ENCODE assay signal across 10 mouse cellular contexts in the genomic region with DNA sequence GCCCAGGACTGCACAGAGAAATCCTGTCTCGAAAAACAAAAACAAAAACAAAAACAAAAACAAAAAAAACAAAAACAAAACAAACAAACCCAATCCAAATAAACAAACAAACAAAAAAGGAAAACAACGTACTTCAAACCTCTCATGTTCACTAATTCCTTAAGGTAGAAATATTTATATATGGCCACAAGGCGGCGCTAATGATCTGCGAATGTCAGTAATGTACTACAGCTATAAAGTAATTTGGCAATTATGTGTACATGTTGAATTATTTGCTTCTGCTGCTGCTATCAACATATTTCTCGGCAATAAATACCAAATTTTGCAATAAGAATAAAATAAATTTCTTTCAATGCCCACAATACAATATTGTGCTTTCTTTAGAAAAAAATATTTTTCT. TPM values are rescaled to one million over a fixed set of nuclear protein-coding genes. Genes with fewer than 3 reads are reported as not detected.
DNase-seq lines count a peak whose midpoint lies in the region; ATAC-seq lines count a peak whose summit lies in the region.
"Had no signal": no experiment of that assay in that cellular context is flagged by ENCODE, and none has a peak within 500 bp of the region (broad histone marks: within the 10 kb centered on the region; RNA-seq: fewer than 3 reads in every experiment).

No protein-coding gene starts in this region.

- H3K36me3 ChIP-seq in hindbrain, embryonic 11.5 days (ENCODE audit: control insufficient read depth, insufficient read depth, low read length) = no peaks in the 10 kb centered on the region
- H3K36me3 ChIP-seq in hindbrain, embryonic 12.5 days = no peaks in the 10 kb centered on the region
- H3K36me3 ChIP-seq: embryonic facial prominence, embryonic 15.5 days had no signal

- WGBS in hindbrain, embryonic 11.5 days = 13% methylated on average over 6 of the region's 6 CpGs
- 11% methylated on average over 6 of the region's 6 CpGs for WGBS in hindbrain, embryonic 12.5 days

- no peak overlapping the region for H3K4me3 ChIP-seq in hindbrain, embryonic 11.5 days (ENCODE audit: low read depth, low read length)
- no peak overlapping the region for H3K4me3 ChIP-seq in hindbrain, embryonic 12.5 days
- H3K4me3 ChIP-seq: embryonic facial prominence, embryonic 15.5 days had no signal

- no peaks in the 10 kb centered on the region for H3K4me1 ChIP-seq in hindbrain, embryonic 11.5 days (replicated peaks; ENCODE audit: control insufficient read depth, insufficient read depth, low read length)
- H3K4me1 ChIP-seq in hindbrain, embryonic 12.5 days = no peaks in the 10 kb centered on the region
- H3K4me1 ChIP-seq: embryonic facial prominence, embryonic 15.5 days had no signal

- DNase-seq in hindbrain, embryonic 11.5 days (ENCODE audit: low spot score) = peak; percentile 79
- DNase-seq in A20 (ENCODE audit: low read depth, low spot score) (peak; percentile 27), ES-CJ7 (ENCODE audit: low read depth, low spot score) (peak; percentile 61)
- DNase-seq in cerebellum, postnatal 14 days = peak; percentile 69 to 76
- DNase-seq in layer of hippocampus, adult 9-10 months (ENCODE audit: low spot score) = peak; percentile 52
- DNase-seq in retina, postnatal 7 days (ENCODE audit: low read depth, low spot score) = peak; percentile 30
- no peak for DNase-seq in urinary bladder, postnatal 4 days (ENCODE audit: low spot score in 2 of 2)

- no peak overlapping the region for H3K27ac ChIP-seq in hindbrain, embryonic 11.5 days (ENCODE audit: low read depth, low read length)
- H3K27ac ChIP-seq in hindbrain, embryonic 12.5 days = no peak overlapping the region
- H3K27ac ChIP-seq: embryonic facial prominence, embryonic 15.5 days had no signal

- no peak overlapping the region for H3K9ac ChIP-seq in hindbrain, embryonic 11.5 days (ENCODE audit: low read depth, low read length)
- no peak overlapping the region for H3K9ac ChIP-seq in hindbrain, embryonic 12.5 days
- H3K9ac ChIP-seq: embryonic facial prominence, embryonic 15.5 days had no signal

- H3K4me2 ChIP-seq in hindbrain, embryonic 11.5 days (replicated peaks; ENCODE audit: low read depth, low read length) = no peak overlapping the region
- no peak overlapping the region for H3K4me2 ChIP-seq in hindbrain, embryonic 12.5 days (replicated peaks)
- H3K4me2 ChIP-seq: embryonic facial prominence, embryonic 15.5 days had no signal

- no peaks in the 10 kb centered on the region for H3K9me3 ChIP-seq in hindbrain, embryonic 11.5 days (ENCODE audit: control insufficient read depth, low read length)
- H3K9me3 ChIP-seq in hindbrain, embryonic 12.5 days (replicated peaks) = no peaks in the 10 kb centered on the region
- H3K9me3 ChIP-seq: embryonic facial prominence, embryonic 15.5 days had no signal

- ATAC-seq in hindbrain, embryonic 11.5 days (ENCODE audit: low FRiP score) = no peak
- ATAC-seq in hindbrain, embryonic 12.5 days (ENCODE audit: low FRiP score) = no peak

- H3K27me3 ChIP-seq in hindbrain, embryonic 11.5 days (ENCODE audit: control insufficient read depth, insufficient read depth, low read length) = no peaks in the 10 kb centered on the region
- no peaks in the 10 kb centered on the region for H3K27me3 ChIP-seq in hindbrain, embryonic 12.5 days
- H3K27me3 ChIP-seq: embryonic facial prominence, embryonic 15.5 days had no signal

RNA-seq across cellular contexts. Expression of a gene that starts 41.6 kb away (rescaled TPM):
- 3.9 and 4.5 TPM in 2 replicates for polyA plus RNA-seq in hindbrain, embryonic 11.5 days (2014; fragmentation: Nextera tagmentation; extraction: Ambion mirVana)
- 2.5 and 3.2 TPM in 2 replicates for polyA plus RNA-seq in hindbrain, embryonic 12.5 days (2016; fragmentation: Nextera tagmentation; extraction: Ambion mirVana)
- polyA plus RNA-seq: spleen, adult 2 months had no signal

Comparison
In these comparisons a context has a peak if more than half of its experiments do, and no peak if none do; other contexts are left out.
1. DNase-seq: peak in hindbrain, embryonic 11.5 days (single experiment), A20 (single experiment), ES-CJ7 (single experiment), cerebellum, postnatal 14 days (2 of 2), layer of hippocampus, adult 9-10 months (single experiment) and retina, postnatal 7 days (single experiment); none in urinary bladder, postnatal 4 days (0 of 2).